Mouse (Mus musculus): ENCODE data around the gene Lin28a.
A peak's percentile ranks its signal among the peaks of the same experiment; 100 is the strongest.

Gene Lin28a

DNA sequence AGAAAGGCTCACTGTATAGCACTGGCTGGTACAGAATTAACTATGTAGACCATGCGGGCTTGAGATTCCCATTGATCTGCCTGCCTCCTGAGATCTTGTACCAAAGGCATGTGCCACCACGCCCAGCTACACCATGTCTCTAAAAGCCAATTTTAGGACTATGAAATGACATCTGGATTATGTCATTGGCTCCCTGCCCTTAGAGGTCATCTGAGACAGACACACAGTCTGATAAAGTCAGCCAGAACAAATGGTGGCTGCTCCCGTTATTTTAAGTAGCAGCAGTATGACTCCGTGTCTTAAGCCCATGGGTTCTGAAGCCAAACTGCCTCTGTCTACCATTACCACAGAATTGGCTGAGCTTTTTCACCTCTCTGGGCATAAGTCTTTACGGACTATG lies 38.1 kb downstream of the Lin28a start:
- peak; percentile 57 for DNase-seq (ENCODE audit: low read depth, low spot score)

DNA sequence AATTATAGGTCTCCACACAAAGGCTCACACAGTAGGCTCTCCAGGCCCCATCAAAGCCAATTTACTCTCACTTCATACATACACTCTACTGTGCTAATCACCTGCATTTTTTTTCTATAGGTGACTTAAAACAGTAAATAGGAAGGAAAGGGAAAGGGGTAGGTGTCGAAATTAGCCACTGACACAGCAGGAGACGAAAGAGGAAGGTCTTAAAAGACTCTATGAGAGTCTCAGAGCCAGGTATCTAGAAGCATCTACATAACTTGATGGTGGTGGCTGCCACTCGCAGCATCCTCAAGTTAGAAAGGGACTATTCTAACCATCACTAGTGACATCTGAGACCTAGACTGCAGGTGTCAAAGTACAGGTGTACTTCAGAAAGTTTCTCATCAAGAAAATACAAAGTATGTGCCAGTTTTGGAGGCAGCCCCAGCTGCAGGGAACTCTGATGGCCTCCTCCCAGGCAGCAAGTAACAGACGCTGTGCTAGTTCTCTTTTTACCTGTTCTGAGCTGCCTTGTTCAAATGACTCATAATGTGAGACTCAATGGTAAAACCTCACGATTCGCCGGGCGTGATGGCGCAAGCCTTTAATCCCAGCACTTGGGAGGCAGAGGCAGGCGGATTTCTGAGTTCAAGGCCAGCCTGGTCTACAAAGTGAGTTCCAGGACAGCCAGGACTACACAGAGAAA lies 40.5 kb downstream of the Lin28a start:
- no peak for DNase-seq (ENCODE audit: low read depth, low spot score)

DNA sequence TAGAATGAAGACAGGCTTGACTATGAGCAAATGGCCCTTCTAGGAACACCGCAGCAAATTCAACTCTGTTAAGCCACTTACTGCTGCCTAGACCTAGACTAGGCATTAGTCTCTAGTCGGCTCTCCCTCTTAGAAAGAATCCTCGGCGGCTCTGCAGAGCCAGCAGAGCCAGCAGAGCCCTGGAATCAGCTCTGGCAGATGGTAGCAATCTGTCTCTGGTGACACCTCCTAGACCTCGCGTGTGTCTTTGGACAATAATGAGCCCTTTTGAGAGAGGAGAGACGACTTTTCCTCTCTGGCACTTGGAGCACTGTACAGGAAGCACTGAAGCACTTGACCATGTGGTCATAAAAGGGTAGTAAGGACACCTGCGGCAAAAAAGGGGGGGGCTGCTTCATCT lies 46.9 kb downstream of the Lin28a start:
- DNase-seq (ENCODE audit: low read depth, low spot score), result no peak

- no peak for DNase-seq (ENCODE audit: low read depth, low spot score)
Measured at GRCm38 (mm10) chr4:133970876-133971275, 47.8 kb downstream of the Lin28a start.

DNA sequence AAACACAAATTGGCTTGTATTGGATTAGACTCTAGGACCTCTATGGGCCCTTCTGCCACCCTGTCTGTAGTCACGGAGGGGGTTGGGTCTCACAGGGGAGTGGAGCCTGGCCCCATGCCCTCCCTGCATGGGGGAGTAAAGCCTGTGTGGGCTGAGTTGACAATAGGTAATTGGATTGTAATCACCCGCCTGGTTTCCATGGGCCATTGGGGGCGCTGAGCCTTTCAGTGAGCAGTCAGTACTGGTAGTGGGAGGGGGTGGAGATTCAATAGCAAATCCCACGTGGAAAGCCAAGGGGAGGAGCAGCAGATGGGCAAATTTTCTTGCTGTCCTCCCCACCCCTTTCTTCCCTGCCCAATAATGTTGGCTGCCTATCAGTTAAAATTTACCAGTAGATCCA lies 48.4 kb downstream of the Lin28a start:
- no peak for DNase-seq (ENCODE audit: low read depth, low spot score)

- no peak for DNase-seq (ENCODE audit: low read depth, low spot score)
Measured at GRCm38 (mm10) chr4:133969114-133969770, 49.4 kb downstream of the Lin28a start.

GRCm38 (mm10) chr4:133968150-133968921 lies 50.3 kb downstream of the Lin28a start, which contains the start of gene Hmgn2:
Gene Hmgn2 (minus strand): TSS chr4:133968650.
- peak; percentile 29 for DNase-seq (ENCODE audit: low read depth, low spot score)

DNA sequence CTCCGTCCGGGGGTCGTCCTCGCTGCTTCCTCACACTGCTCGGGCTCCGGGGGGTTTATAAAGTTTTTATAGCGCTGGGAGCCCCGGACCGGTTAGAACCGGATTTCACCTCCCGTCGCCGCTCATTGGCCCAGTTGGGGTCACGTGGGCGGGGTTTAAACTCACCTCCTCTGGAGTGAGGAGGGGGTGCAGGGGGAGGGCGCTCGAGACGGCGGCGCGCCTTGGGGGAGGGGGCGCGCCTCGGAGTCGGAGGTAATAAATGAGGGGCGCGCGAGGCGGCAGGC lies 50.8 kb downstream of the Lin28a start:
- peak; percentile 87 for DNase-seq (ENCODE audit: low read depth, low spot score)

DNA sequence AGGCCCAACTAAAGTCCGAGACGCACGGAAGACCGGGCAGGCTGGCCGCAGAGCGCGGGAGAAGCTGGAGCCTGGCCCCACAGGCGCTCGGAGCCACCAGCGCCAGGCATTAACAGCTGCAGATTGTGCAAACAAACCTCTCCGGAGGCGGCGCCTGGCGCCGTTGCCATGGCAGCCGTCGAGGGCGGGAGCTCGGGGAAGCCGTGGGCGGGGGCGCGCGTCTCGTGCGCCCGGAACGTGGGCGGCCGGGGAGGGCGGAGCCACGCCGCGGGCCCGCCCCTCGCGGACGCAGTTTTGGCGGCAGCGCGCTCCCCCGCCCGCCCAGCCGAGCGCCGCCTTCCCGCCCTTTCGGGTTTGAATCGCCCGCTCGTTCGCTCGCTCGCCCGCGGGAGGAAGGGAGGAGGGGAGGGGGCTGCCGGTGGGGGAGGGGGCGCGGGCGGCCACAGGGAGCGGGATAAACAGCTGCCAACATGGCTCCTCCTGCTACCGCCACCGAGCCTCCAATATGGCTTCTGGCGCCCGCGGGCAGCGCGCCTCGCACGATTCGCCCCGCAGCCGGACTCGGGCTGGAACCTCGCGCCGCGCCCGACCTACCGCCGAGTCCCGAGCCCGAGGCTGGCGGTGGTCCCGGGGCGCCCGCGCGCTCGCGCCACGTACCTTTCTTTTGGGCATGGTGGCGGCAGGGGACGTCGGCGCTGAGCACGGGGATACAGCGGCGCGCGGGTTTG lies 51.3 kb downstream of the Lin28a start:
- DNase-seq (ENCODE audit: low read depth, low spot score), result peak; percentile 98

DNA sequence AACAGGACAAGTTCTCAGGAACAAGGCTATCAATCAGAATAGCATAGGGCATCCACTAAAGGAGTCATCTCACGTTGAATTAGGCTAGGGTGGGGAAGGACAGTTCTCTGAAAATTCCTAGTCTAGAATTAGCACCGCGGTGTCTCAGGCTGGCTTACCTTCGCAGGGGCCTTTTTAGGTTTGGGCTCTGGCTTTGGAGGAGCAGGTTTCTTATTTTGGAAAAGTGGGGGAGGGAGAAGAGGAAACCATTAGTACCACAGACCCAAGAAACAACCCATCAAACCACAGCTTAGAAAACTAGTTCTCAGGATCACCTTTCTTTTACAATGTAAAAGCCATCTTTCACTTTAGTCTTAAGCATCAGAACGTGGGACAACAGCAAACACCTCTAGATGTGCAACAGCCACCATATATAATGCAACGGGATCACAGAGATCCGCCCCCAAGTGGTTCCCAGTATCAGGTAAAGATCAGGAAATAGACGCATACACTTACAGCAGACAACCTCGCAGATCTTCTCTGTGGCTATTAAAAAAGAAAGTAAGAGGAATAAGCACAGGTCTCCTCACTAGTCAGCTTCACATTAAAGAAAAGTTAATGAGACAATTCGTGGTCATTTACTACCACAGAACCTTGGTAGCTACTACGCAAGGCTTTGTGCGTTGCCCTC lies 52.2 kb downstream of the Lin28a start:
- DNase-seq (ENCODE audit: low read depth, low spot score), result no peak

DNA sequence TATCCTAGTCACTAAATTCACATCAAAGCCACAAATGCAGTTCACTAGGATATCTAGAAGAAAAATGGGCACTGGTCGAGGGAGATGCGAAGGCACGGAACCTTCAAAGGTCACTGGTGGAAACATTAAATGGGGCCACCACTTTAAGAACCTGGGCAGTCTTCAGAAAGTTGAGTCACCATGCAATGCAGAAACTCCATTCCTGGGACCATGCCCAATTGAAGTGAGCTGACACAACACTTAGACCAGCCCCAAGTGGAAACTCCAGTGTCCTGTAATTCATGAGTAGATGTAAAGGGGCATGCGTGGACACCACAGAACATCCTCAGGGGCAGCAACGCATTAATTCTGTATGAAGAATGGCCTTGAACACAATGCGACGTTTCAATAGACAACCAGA lies 56.1 kb downstream of the Lin28a start:
- DNase-seq (ENCODE audit: low read depth, low spot score), result no peak

DNA sequence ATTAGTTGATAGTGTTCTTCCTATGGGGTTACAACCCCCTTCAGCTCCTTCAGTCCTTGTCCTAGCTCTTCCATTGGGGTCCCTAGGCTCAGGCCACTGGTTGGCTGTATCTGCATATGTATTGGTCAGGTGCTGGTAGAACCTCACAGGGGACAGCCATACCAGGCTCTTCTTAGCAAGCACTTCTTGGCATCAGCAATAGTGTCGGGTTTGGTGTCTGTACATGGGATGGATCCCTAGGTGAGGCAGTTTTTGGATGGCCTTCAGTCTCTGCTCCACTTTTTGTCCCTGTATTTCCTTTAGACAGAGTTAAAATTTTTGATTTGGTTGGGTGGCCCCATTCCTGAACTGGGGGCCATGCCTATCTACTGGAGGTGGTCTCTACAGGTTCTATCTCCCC lies 59.8 kb downstream of the Lin28a start:
- no peak for DNase-seq (ENCODE audit: low read depth, low spot score)

DNA sequence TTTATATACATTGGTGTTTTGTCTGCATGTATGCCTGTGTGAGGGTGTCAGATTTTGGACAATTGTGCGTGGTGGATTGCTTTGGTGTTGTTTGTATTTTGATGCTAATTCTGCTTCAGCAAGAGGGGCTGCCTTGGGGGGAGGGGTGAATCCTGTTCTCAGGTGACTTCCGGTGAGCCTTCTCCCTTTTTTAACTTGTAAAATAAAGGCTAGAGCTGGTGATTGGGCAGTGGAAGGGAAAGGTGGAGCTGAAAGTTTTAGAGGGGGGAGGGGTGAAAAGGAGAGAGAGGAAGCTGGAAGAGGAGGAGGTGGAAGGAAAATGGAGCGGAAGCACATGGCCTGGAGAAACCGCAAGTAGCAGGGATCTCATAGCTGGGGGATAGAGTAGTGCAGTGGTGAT lies 62.3 kb downstream of the Lin28a start:
- no peak for DNase-seq (ENCODE audit: low read depth, low spot score)

Data from skeletal muscle tissue, adult 2 months (tissue).